Mouse (Mus musculus) kidney, adult 2 months (tissue): ENCODE data around the gene Tomm7.

Experiments
- CTCF ChIP-seq: fragments of 200-500 bp; conservative IDR thresholded peaks from 2 replicates; pipeline ENCODE4 v1.5.1; 2011; ENCODE audit warnings: low read depth, mild to moderate bottlenecking, control low read depth, low read length, moderate library complexity, mixed read lengths; ENCODE audit not compliant: insufficient read depth, insufficient read length
- POLR2A ChIP-seq: fragments of 200-500 bp; IDR thresholded peaks from one replicate; pipeline ENCODE4 v1.6.1; 2011; ENCODE audit warnings: low read depth, low read length, control low read depth

- TF ChIP-seq POLR2A (no peak), CTCF (no peak)
Measured at GRCm38 (mm10) chr5:23874457-23874856, 30.5 kb upstream of the Tomm7 start.
